Mouse (Mus musculus) ES-Bruce4 (cell line): ENCODE results near the gene Tti1. TPM values are rescaled to one million over a fixed set of nuclear protein-coding genes. Genes with fewer than 3 reads are reported as not detected.

Experiments
- H3K27ac ChIP-seq: 2 replicates; pipeline ENCODE4 v1.5.1; 2012; ENCODE audit warnings: low read length, inconsistent platforms; ENCODE audit not compliant: insufficient read depth
- H3K27me3 ChIP-seq: 2 replicates; pipeline ENCODE4 v1.6.1; 2012; ENCODE audit warnings: mild to moderate bottlenecking, low read length, inconsistent platforms; ENCODE audit not compliant: control insufficient read depth, poor library complexity, insufficient read depth, severe bottlenecking
- H3K36me3 ChIP-seq: 2 replicates; pipeline ENCODE4 v1.6.1; 2012; ENCODE audit warnings: inconsistent platforms, mild to moderate bottlenecking, low read length, moderate library complexity; ENCODE audit not compliant: control insufficient read depth, poor library complexity, insufficient read depth, severe bottlenecking
- H3K4me1 ChIP-seq: one replicate; pipeline ENCODE4 v1.8.1; 2011; ENCODE audit warnings: low read length; ENCODE audit not compliant: control insufficient read depth, insufficient read depth
- H3K4me3 ChIP-seq: 2 replicates; pipeline ENCODE4 v1.5.1; 2011; ENCODE audit warnings: low read depth, mild to moderate bottlenecking, low read length
- H3K9ac ChIP-seq: 2 replicates; pipeline ENCODE4 v1.6.1; 2012; ENCODE audit warnings: low read depth, mild to moderate bottlenecking, inconsistent platforms; ENCODE audit not compliant: poor library complexity, severe bottlenecking
- H3K9me3 ChIP-seq: replicated peaks from 2 replicates; pipeline ENCODE4 v1.6.1; 2012; ENCODE audit warnings: mild to moderate bottlenecking, low read length, inconsistent platforms; ENCODE audit not compliant: control insufficient read depth, poor library complexity, insufficient read depth, severe bottlenecking
- CTCF ChIP-seq: IDR thresholded peaks from one replicate; pipeline ENCODE4 v1.8.1; 2011; ENCODE audit warnings: low read depth, low read length
- EP300 ChIP-seq: IDR thresholded peaks from 2 replicates; pipeline ENCODE4 v1.6.1; 2011; ENCODE audit warnings: low read depth, low read length; ENCODE audit not compliant: insufficient read depth
- POLR2A ChIP-seq: IDR thresholded peaks from one replicate; pipeline ENCODE4 v1.8.1; 2011; ENCODE audit warnings: low read length; ENCODE audit not compliant: insufficient read depth
- polyA plus RNA-seq: library from polyadenylated mRNA; stranded (reverse); fragments of >200 nt; gene quantifications from 2 replicates; pipeline ENCODE4 v1.2.4, GENCODE M21; 2011; ENCODE audit warnings: low read depth; ENCODE audit not compliant: missing spikeins, insufficient read depth, insufficient read length

The Tti1 gene
- polyA plus RNA-seq, 1 experiment, result 48.5 TPM

DNA sequence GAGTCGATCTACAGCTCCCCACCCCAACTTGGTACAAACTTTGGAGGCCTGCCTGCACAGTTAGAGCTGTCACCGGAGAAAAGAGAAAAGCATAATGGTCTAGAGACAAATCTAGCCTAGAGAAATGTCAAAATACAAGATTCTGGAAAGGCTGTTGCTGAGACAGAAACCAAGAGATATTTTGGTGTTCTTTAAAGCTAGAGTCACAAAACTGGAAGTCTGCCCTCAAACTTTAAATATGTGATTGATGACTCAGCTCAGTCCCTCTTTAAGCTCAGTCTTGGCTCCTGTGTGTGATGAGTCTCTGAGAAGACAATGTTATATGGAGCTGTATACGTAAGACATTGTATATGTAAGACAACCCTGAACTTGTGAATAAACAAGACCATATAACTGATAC, 15.6 kb downstream of the Tti1 start:
- H3K36me3 ChIP-seq, result no peaks in the 10 kb centered on the region; the same call in 1 of the 2 replicates
- no peak overlapping the region for H3K27ac ChIP-seq
- no peaks in the 10 kb centered on the region for H3K9me3 ChIP-seq
- H3K9ac ChIP-seq, result no peak overlapping the region
- TF ChIP-seq POLR2A (no peak), CTCF (no peak), EP300 (no peak)
- no peak overlapping the region for H3K4me3 ChIP-seq
- no peaks in the 10 kb centered on the region for H3K4me1 ChIP-seq
- no peaks in the 10 kb centered on the region for H3K27me3 ChIP-seq

- TF ChIP-seq POLR2A (no peak), CTCF (no peak), EP300 (no peak)
- no peak overlapping the region for H3K9ac ChIP-seq
Observed at GRCm38 (mm10) chr2:158009373-158009772, 18.9 kb downstream of the Tti1 start.

DNA sequence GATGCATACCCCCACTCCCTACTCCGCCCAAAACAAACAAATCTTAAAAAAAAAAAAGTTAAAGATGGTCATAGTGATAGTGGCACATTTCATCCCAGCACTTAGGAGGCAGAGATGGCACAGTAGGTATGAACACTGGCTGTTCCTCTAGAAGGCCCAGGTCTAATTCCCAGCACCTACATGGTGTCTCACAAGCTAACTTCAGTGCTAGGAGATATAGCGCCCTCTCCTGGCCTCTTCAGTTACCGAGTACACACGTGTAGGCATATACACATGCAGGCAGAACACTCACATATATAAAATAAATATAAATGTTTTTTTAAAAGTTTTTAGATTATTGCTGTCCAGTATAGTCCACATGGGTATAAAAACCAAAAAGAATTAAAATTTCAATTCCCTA, 22.6 kb downstream of the Tti1 start:
- no peak for TF ChIP-seq EP300
- TF ChIP-seq CTCF, result no peak
- TF ChIP-seq POLR2A, result no peak
- Histone ChIP-seq H3K4me1 (no peaks in the 10 kb centered on the region), H3K9ac (no peak overlapping the region), H3K27me3 (no peaks in the 10 kb centered on the region), H3K9me3 (no peaks in the 10 kb centered on the region; the same call in 1 of the 2 replicates), H3K4me3 (no peak overlapping the region), H3K36me3 (peaks cover under 1% of the 10 kb centered on the region), H3K27ac (no peak overlapping the region)

More at GRCm38 (mm10) chr2:158009373-158009772, 18.9 kb downstream of the Tti1 start:
- no peaks in the 10 kb centered on the region for H3K4me1 ChIP-seq
- H3K36me3 ChIP-seq, result no peaks in the 10 kb centered on the region; the same call in 1 of the 2 replicates
- H3K27me3 ChIP-seq, result no peaks in the 10 kb centered on the region
- no peak overlapping the region for H3K4me3 ChIP-seq
- no peaks in the 10 kb centered on the region; the same call in 1 of the 2 replicates for H3K9me3 ChIP-seq
- no peak overlapping the region for H3K27ac ChIP-seq

- H3K9ac ChIP-seq, result no peak overlapping the region
- H3K4me3 ChIP-seq, result no peak overlapping the region
- no peaks in the 10 kb centered on the region for H3K27me3 ChIP-seq
- no peak overlapping the region for H3K27ac ChIP-seq
- no peaks in the 10 kb centered on the region; the same call in 1 of the 2 replicates for H3K9me3 ChIP-seq
- peaks cover 2% of the 10 kb centered on the region for H3K36me3 ChIP-seq
- H3K4me1 ChIP-seq, result no peaks in the 10 kb centered on the region
- TF ChIP-seq CTCF (no peak), EP300 (no peak), POLR2A (no peak)
Observed at GRCm38 (mm10) chr2:158004620-158005019, 23.6 kb downstream of the Tti1 start.

GRCm38 (mm10) chr2:157998817-157999216, 29.4 kb downstream of the Tti1 start:
- H3K9me3 ChIP-seq, result no peaks in the 10 kb centered on the region
- H3K27me3 ChIP-seq, result no peaks in the 10 kb centered on the region
- TF ChIP-seq CTCF, result no peak
- H3K27ac ChIP-seq, result no peak overlapping the region
- no peak overlapping the region for H3K9ac ChIP-seq
- H3K36me3 ChIP-seq, result peaks cover 14% of the 10 kb centered on the region; the same call in 1 of the 2 replicates
- no peak overlapping the region for H3K4me3 ChIP-seq
- H3K4me1 ChIP-seq, result no peaks in the 10 kb centered on the region

GRCm38 (mm10) chr2:157992501-157992900, 35.7 kb downstream of the Tti1 start:
- TF ChIP-seq CTCF (no peak), POLR2A (no peak), EP300 (no peak)
- no peak overlapping the region for H3K9ac ChIP-seq
- H3K27ac ChIP-seq, result no peak overlapping the region
- no peak overlapping the region for H3K4me3 ChIP-seq
- peaks cover 19% of the 10 kb centered on the region for H3K36me3 ChIP-seq
- H3K9me3 ChIP-seq, result no peaks in the 10 kb centered on the region
- H3K27me3 ChIP-seq, result no peaks in the 10 kb centered on the region
- no peaks in the 10 kb centered on the region for H3K4me1 ChIP-seq
